Mouse (Mus musculus): ENCODE results near the gene Tinf2. TPM values are rescaled to one million over a fixed set of nuclear protein-coding genes. Genes with fewer than 3 reads are reported as not detected.

Gene Tinf2
- polyA plus RNA-seq, 1 experiment = not detected

DNA sequence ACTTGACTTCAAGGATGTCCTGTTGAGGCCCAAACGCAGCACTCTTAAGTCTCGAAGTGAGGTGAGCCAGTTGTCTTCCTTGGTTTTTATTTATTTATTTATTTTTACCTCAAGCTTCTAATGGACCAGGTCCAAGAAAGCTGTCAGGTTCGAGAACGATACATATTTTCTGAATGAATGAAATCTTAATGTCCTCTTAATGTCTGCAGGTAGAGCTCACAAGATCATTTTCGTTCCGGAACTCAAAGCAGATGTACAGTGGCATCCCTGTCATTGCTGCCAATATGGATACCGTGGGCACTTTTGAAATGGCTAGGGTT, 8.9 kb downstream of the Tinf2 start:
- Histone ChIP-seq H3K4me3 (ENCODE audit: insufficient read depth, low read depth, low read length) (no peak overlapping the region), H3K27ac (ENCODE audit: insufficient read depth, low read depth, low read length) (no peak overlapping the region), H3K4me1 (ENCODE audit: control insufficient read depth, insufficient read depth, low read length) (peaks cover 2% of the 10 kb centered on the region; the same call in 1 of the 2 replicates)
- no peak for TF ChIP-seq CTCF (IDR thresholded peaks at IDR 0.05; ENCODE audit: insufficient read depth, low read depth, low read length)
- TF ChIP-seq POLR2A (IDR thresholded peaks at IDR 0.05; ENCODE audit: insufficient read depth, low read depth, low read length) = no peak
- WGBS = 74% methylated on average over 7 of the region's 7 CpGs

DNA sequence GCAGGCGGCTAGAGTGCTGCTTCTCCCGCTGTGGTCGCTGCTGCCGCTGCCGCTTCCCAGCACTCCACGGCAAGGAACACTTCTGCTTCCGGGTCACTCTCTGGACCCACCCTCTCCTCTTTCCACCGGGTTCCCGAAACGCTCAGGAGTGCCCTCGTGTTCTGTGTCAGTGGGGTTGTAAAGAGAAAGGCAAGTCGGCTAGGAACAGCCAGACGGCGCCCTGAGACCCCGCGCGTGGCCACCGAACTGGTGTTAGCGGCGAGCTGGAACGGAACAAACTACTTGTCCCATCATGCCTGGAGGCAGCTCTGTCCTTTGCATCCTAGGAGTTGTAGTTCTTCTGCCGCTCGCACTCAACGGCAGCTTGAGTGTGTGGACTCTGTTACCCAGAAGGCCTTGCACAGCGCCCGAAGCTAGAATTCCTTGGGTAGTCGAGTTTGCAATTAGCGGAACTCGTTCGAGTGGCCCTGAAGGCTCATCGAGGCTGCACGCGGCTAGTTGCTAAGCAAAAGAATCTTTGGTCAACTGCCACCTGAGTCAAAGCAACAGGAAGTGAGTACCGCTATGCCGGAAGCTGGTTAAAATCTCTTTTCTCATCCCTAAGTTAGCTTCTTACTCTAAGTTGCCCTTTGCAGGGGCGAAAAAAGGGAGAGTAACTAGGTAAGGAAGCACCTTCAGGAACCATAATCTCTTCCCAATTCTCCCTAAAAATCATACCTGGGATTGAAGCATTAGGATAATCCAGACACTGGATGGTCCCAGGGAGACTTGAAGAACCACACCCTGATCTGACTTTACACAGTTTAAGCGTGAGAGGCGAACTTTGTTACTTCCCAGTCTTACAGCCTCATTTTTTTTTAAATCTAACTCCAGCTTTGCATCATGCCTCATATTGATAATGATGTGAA, 9.5 kb downstream of the Tinf2 start, which contains the start of the genes Gmpr2 and Nedd8:
Gene Gmpr2, plus strand, starts transcription at position 109 of the 908 bp plus-strand sequence.
Gene Nedd8, minus strand, starts transcription at position 292 of the 908 bp plus-strand sequence.
- peak within 1 kb of the TSS; percentile 84 for H3K4me3 ChIP-seq (ENCODE audit: insufficient read depth, low read depth, low read length)
- TF ChIP-seq POLR2A (IDR thresholded peaks at IDR 0.05; ENCODE audit: insufficient read depth, low read depth, low read length) (peak; percentile 42), CTCF (IDR thresholded peaks at IDR 0.05; ENCODE audit: insufficient read depth, low read depth, low read length) (no peak)
- WGBS = under 1% methylated on average over 38 of the region's 38 CpGs
- peak within 1 kb of the TSS; percentile 88 for H3K27ac ChIP-seq (ENCODE audit: insufficient read depth, low read depth, low read length)
- peaks cover 2% of the 10 kb centered on the region; the same call in 1 of the 2 replicates for H3K4me1 ChIP-seq (ENCODE audit: control insufficient read depth, insufficient read depth, low read length)

DNA sequence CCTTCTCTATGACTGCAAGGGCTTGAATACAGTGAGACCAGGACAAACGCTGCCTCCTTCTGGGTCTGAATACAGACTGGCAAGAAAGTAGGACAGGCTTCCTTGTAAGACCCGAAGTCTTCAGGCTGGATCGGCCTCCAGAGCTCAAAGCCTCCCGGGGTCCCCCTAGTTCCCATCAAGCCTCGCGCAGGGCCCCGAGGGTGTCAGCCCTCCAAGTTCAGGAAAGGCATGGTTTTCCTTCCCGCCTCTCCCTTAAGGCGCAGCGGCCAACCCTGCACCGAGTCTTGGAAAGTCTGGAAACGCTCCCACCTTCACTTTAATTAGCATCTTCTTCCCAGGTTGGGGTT, 10.2 kb downstream of the Tinf2 start:
- peaks cover 2% of the 10 kb centered on the region; the same call in 1 of the 2 replicates for H3K4me1 ChIP-seq (ENCODE audit: control insufficient read depth, insufficient read depth, low read length)
- H3K27ac ChIP-seq (ENCODE audit: insufficient read depth, low read depth, low read length) = peak overlapping the region; percentile 88
- TF ChIP-seq POLR2A (IDR thresholded peaks at IDR 0.05; ENCODE audit: insufficient read depth, low read depth, low read length) (no peak), CTCF (IDR thresholded peaks at IDR 0.05; ENCODE audit: insufficient read depth, low read depth, low read length) (no peak)
- WGBS = under 1% methylated on average over 12 of the region's 12 CpGs
- peak overlapping the region; percentile 84 for H3K4me3 ChIP-seq (ENCODE audit: insufficient read depth, low read depth, low read length)

DNA sequence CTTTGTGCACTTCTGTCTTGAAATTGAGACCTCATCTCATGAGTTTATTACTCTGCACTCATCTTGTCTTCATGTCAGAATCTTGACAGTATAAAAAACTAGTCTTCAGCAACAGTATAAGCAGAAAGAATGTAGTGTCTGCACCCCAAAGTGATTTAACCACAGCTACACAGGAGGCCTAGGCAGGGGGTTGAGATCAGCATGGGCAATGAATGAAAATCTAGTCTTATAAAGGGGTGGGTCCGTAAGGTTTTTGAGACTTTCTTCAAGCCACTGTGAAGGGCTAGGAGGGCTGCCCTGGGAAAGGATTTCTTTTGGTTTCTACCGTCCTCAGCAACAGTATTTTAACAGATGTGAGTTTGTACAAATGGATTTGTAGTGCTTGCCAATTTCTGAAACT, 21.0 kb downstream of the Tinf2 start:
- 24% methylated on average over 2 of the region's 2 CpGs for WGBS
- no peak overlapping the region for H3K4me3 ChIP-seq (ENCODE audit: insufficient read depth, low read depth, low read length)
- TF ChIP-seq POLR2A (IDR thresholded peaks at IDR 0.05; ENCODE audit: insufficient read depth, low read depth, low read length) = no peak
- TF ChIP-seq CTCF (IDR thresholded peaks at IDR 0.05; ENCODE audit: insufficient read depth, low read depth, low read length) = no peak

DNA sequence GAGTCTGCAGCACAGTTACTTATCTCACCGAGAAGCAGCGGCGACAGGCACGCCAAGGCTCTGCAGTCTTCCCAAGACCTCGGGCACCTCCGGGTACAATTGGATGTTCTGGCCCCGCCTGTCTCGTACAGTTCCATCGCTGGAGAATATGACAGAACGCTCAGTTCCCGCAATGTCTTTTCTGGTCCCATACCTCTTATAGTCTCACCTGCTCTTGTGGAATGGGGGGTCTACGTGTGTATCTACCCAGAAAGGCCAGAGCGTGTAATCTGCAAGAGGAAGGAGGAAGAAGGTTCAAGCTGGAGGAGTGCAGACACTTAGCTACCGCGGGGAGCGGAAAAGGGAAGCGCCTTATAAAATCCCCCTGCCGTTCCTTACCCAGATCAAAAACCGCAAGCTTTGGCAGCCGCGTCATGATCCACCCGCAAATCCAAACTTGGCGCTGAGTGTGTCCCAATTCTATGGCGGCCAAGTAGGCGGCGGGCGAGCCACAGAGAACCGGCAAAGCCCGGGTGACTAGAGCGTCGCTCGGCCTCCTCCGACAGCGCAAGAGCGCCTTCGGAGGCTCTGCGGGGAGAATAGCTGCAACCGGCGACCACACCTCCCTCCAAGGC, 21.6 kb downstream of the Tinf2 start, which contains the start of gene Mdp1:
Gene Mdp1, minus strand, starts transcription at position 549 of the 614 bp plus-strand sequence.
- TF ChIP-seq POLR2A (IDR thresholded peaks at IDR 0.05; ENCODE audit: insufficient read depth, low read depth, low read length) (no peak), CTCF (IDR thresholded peaks at IDR 0.05; ENCODE audit: insufficient read depth, low read depth, low read length) (peak; percentile 84)
- no peaks in the 10 kb centered on the region for H3K4me1 ChIP-seq (ENCODE audit: control insufficient read depth, insufficient read depth, low read length)
- WGBS = under 1% methylated on average over 39 of the region's 39 CpGs
- 0 out of 2 replicates have a peak within 1 kb of the TSS, but pooled peaks have one; percentile 6 for H3K27ac ChIP-seq (ENCODE audit: insufficient read depth, low read depth, low read length)
- peak within 1 kb of the TSS; percentile 61 for H3K4me3 ChIP-seq (ENCODE audit: insufficient read depth, low read depth, low read length)

More for the DNA sequence above, 21.0 kb downstream of the Tinf2 start:
- Histone ChIP-seq H3K4me1 (ENCODE audit: control insufficient read depth, insufficient read depth, low read length) (no peaks in the 10 kb centered on the region), H3K27ac (ENCODE audit: insufficient read depth, low read depth, low read length) (no peak overlapping the region)

DNA sequence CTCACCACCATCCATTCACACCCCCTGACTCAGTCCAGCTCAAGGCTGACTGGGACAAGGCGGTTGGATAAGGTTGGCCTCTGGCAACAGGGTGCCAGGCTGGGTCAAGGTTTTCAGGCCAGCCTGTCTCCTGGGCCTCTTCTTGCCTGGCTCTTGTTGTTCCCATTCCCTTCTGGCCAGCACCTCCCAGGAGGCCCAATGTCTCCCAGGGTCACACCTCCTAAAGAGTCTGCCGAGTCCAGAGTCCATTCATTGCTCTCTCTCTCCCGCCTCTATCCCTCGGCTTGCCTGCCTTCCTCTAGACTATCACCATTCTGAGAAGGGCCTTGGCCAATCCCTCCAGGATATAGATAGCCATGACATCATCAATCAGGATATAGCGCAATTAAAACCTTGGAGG, 23.6 kb downstream of the Tinf2 start:
- H3K4me1 ChIP-seq (ENCODE audit: control insufficient read depth, insufficient read depth, low read length) = no peaks in the 10 kb centered on the region
- no peak for TF ChIP-seq CTCF (IDR thresholded peaks at IDR 0.05; ENCODE audit: insufficient read depth, low read depth, low read length)
- no peak for TF ChIP-seq POLR2A (IDR thresholded peaks at IDR 0.05; ENCODE audit: insufficient read depth, low read depth, low read length)
- WGBS = 94% methylated on average over 5 of the region's 5 CpGs
- no peak overlapping the region for H3K27ac ChIP-seq (ENCODE audit: insufficient read depth, low read depth, low read length)
- no peak overlapping the region for H3K4me3 ChIP-seq (ENCODE audit: insufficient read depth, low read depth, low read length)

DNA sequence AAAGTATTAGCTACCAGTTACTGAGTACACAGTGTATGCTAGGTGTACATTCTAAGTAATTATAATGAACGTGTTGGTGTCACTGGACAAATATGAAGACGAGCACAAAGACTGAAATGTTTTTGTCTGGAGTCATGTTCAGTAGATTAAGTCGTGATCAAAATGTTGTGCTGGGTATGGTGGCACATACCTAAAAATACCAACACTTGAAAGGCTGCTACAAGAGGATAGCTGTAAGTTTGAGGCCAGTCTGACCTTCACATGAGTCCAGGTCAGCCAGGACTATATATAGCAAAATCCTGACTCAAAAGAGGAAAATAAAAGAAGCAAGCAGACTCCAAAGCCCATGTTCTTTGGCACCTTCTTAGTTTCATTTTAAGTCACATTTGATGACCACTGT, 24.7 kb downstream of the Tinf2 start:
- 79% methylated on average over 3 of the region's 3 CpGs for WGBS
- H3K4me3 ChIP-seq (ENCODE audit: insufficient read depth, low read depth, low read length) = no peak overlapping the region
- H3K27ac ChIP-seq (ENCODE audit: insufficient read depth, low read depth, low read length) = no peak overlapping the region
- H3K4me1 ChIP-seq (ENCODE audit: control insufficient read depth, insufficient read depth, low read length) = no peaks in the 10 kb centered on the region
- no peak for TF ChIP-seq POLR2A (IDR thresholded peaks at IDR 0.05; ENCODE audit: insufficient read depth, low read depth, low read length)
- TF ChIP-seq CTCF (IDR thresholded peaks at IDR 0.05; ENCODE audit: insufficient read depth, low read depth, low read length) = no peak

DNA sequence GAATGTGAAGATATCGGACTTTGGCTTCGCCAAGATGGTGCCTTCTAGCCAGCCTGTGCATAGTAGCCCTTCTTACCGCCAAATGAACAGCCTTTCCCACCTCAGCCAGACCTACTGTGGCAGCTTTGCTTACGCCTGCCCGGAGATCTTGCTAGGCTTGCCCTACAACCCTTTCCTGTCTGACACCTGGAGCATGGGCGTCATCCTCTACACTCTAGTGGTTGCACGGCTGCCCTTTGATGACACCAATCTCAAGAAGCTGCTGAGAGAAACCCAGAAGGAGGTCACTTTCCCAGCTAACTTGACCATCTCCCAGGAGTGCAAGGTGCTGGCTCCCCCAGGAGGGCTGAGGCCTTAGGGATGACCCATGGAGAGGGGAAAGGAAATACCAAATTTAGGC, 30.1 kb downstream of the Tinf2 start:
- Histone ChIP-seq H3K27ac (ENCODE audit: insufficient read depth, low read depth, low read length) (no peak overlapping the region), H3K4me1 (ENCODE audit: control insufficient read depth, insufficient read depth, low read length) (no peaks in the 10 kb centered on the region), H3K4me3 (ENCODE audit: insufficient read depth, low read depth, low read length) (no peak overlapping the region)
- TF ChIP-seq POLR2A (IDR thresholded peaks at IDR 0.05; ENCODE audit: insufficient read depth, low read depth, low read length) (no peak), CTCF (IDR thresholded peaks at IDR 0.05; ENCODE audit: insufficient read depth, low read depth, low read length) (no peak)
- WGBS = 95% methylated on average over 7 of the region's 7 CpGs

DNA sequence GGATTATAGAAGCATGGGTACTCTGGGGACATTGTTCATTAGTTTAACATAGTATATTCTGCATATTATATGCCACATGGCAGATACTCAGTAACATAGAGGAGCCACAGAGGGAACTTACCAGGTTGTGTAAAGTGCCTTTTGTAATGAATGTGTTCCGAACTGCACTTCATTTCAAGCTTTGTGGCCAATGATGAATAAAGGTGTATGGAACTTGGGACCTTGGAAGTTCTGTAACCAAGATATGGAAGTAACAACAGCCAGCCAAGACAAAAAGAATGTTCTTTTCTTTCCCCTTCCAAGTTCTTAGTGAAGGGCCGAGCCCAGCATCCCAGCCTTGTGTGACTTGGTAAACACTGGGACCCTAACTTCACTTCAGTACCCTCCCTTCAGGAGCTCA, 31.7 kb downstream of the Tinf2 start, which contains the start of gene Tssk4:
Gene Tssk4, plus strand, starts transcription at position 301 of the 400 bp plus-strand sequence.
- Histone ChIP-seq H3K27ac (ENCODE audit: insufficient read depth, low read depth, low read length) (no peak within 1 kb of the TSS), H3K4me3 (ENCODE audit: insufficient read depth, low read depth, low read length) (no peak within 1 kb of the TSS), H3K4me1 (ENCODE audit: control insufficient read depth, insufficient read depth, low read length) (no peaks in the 10 kb centered on the region)
- TF ChIP-seq POLR2A (IDR thresholded peaks at IDR 0.05; ENCODE audit: insufficient read depth, low read depth, low read length) (no peak), CTCF (IDR thresholded peaks at IDR 0.05; ENCODE audit: insufficient read depth, low read depth, low read length) (no peak)
- 96% methylated on average over 2 of the region's 2 CpGs for WGBS

Data from olfactory bulb, adult 2 months (tissue).